Mouse (Mus musculus) adrenal gland, adult (tissue): ENCODE measurements at regions not wholly inside any gene's neighbourhood (a gene's known extent, or its start where the extent isn't known, plus 50 kb on each side); places are given as distances from the start of the nearest gene placed in this dataset.

Experiments used
- DNase-seq, 2 experiments: peaks; one replicate each; pipeline ENCODE4 v3.0.0; 2022 to 2023; ENCODE audit warnings: low spot score in 1 of 2; ENCODE audit not compliant: inconsistent age in 2 of 2

DNA sequence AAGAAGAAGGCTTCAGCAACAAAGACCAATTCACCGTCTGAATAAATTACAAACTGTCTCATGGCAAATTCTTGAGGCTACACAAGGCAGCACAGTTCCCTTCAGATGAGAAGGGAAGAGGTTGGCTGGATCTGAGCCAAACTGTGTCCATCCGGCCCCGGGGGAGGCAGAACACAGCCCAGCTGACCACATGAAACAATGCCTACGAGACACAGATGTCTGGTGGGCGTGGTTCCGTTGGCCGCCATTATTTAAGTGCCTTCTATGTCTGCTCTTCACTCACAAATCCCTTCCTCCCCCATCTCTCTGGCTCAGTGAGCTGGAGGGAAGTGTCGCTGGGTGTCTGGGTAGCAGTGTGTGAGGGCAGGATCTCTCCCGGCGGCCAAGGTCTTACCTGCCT lies 127.8 kb upstream of the Irf2bp2 start:
- DNase-seq, result peak in 1 of 2 experiments; percentile 61

- DNase-seq, result peak in 1 of 2 experiments; percentile 76
Observed at GRCm38 (mm10) chr8:126720473-126721145, 126.8 kb upstream of the Irf2bp2 start.

GRCm38 (mm10) chr8:126719748-126720147 lies 126.0 kb upstream of the Irf2bp2 start:
- DNase-seq, result no peak

- no peak for DNase-seq
Observed at GRCm38 (mm10) chr8:126717652-126718155, 123.9 kb upstream of the Irf2bp2 start.

GRCm38 (mm10) chr8:126715666-126716065 lies 121.9 kb upstream of the Irf2bp2 start:
- no peak for DNase-seq

GRCm38 (mm10) chr8:126713602-126714145 lies 119.9 kb upstream of the Irf2bp2 start:
- no peak for DNase-seq

- DNase-seq, result no peak
Observed at GRCm38 (mm10) chr8:126713181-126713580, 119.4 kb upstream of the Irf2bp2 start.

GRCm38 (mm10) chr8:126712749-126713148 lies 119.0 kb upstream of the Irf2bp2 start:
- peak; percentile 73 for DNase-seq

DNA sequence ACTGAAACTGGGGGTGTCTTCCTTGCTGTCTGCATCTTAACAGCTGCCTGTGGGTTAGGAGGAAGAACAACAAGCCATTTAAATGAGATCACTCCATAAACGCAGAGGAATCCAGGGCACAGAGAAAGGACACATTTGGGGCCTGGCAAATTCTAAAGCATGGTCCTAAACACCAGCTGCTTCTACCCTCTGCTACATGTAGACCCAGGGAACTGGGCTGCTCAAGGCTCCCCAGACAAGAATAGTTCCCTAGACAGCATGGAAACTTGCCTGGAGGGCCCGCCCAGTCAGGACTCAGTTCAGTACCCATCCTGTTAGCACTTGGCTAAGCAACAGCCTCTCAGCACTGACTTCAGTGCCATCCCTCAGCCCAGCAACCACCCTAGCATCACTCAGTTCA lies 115.2 kb upstream of the Irf2bp2 start:
- no peak for DNase-seq

DNA sequence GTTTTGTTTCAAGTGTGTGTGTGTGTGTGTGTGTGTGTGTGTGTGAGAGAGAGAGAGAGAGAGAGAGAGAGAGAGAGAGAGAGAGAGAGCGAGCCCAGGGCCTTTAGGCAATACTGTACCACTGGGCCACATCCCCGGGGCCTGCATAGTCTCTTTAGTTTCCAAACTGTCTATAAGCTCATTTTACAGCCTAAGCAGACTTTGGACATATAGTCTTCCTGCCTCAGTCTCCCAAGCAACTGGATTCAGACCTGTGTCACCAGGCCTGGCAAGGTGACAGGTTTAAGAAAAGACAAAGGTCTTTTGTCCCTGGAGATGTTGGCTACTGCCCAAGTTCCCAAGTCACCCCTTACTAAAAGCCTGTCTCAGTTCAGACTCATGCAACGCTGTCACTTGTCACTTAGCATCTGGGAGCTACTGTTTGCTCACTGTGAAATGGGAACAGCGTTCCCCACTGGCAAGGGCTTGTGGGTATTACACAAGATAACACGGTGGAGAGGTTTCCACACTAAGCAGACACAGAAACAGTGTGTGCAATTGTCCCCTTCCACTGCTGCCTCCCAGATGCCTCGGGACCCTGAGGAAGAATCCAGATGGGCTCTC lies 113.6 kb upstream of the Irf2bp2 start:
- no peak for DNase-seq

GRCm38 (mm10) chr8:126706247-126706646 lies 112.5 kb upstream of the Irf2bp2 start:
- DNase-seq, result peak; percentile 63 to 68

DNA sequence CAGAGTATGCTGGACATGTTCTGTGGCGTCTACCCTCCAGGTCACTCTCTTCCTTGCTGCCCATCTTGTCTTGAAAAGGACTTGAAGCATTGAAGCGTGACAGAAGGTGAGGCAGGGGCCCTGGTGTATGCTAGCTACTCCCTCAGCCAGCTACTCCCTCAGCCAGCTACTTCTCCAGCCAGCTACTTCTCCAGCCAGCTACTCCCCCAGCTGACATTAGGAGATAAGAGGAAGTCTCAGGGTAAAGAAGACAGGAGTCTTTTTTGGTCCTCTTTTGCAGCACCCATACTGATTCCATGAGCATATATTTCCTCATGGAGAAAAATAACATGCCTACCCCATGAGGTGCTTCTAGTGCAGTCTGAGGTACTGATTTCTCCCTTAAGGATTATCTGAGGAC lies 111.6 kb upstream of the Irf2bp2 start:
- no peak for DNase-seq

DNA sequence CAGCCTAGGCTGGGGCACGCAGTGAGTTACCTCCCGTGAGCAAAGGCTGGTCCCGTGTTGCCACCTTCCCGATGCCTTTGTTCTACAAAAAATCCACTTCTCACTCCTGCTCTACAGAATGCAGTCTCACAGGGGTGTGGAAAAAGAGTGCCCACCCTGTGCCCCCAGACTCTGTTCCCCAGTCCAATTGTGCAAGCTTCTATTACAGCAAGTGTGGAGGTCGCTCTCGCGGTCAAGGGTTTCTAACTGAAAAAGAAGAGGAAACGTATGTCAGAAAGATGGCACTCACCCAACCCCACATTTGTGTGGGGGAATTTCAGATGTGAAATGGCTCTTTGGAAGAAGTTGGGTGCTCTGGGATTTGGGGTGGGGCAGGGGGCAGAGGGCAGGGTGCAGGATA lies 110.9 kb upstream of the Irf2bp2 start:
- no peak for DNase-seq

GRCm38 (mm10) chr8:126703546-126703945 lies 109.8 kb upstream of the Irf2bp2 start:
- DNase-seq, result peak; percentile 61 to 79

- DNase-seq, result no peak
Observed at GRCm38 (mm10) chr8:126702294-126702693, 108.5 kb upstream of the Irf2bp2 start.

DNA sequence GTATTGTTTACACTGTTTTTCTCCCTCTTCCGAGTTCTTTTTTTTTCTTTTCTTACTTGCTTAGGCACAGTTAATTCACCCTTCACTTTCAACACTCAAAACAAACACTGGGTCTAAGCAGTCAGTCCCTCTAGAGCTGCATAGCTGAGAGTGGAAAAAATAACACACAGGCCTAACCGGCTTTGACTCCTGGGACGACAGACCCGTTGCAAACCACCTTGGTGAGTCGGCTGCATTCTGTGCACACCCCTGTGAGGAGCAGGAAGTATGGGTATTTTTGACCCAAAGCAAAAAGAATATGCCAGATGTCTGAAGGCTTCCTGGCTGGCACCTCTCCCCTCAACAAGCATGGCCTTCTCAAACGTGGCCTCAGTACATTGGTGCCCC lies 105.6 kb upstream of the Irf2bp2 start:
- DNase-seq, result no peak

GRCm38 (mm10) chr8:126698601-126699388 lies 105.0 kb upstream of the Irf2bp2 start:
- DNase-seq, result no peak

- DNase-seq, result peak in 1 of 2 experiments; percentile 37
Observed at GRCm38 (mm10) chr8:126696346-126697010, 102.7 kb upstream of the Irf2bp2 start.

DNA sequence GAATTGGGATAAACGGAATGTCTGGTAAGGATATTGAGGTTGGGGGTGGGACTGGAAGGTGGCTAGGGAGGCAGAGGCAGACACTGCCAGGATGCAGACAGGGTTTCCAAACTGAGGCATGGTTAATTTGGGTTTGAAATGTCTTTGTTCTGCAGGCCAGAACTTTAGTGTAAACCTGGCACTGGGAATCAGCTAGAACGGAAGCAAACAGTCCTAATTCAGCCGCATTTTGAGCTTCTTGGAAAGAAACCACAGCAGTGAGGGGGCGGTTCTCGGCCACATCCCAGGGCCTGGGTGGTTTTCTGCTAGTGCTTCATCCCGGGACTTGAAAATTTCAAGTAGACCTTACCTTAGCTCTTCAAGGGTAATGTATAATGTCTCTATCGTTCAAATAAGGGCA lies 100.6 kb upstream of the Irf2bp2 start:
- DNase-seq, result no peak

GRCm38 (mm10) chr8:126693642-126694041 lies 99.9 kb upstream of the Irf2bp2 start:
- no peak for DNase-seq

DNA sequence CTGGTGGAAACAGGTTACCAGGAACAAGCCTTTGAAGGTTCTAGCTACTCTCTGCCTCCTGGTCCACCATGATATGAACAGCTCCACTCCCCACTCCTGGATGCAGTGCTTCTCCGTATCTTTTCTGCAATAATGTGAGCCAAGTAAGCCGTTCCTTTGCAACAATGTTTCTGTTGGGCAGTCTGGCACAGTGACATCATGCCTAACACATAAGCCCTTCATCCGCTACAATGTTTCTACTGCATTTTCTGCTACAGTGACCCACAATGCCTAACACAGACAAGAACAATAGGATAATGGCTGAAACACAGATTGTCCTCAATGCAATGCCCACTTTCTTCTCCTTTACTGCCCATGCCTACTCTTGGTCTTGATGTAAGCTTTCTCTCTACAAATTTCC lies 98.9 kb upstream of the Irf2bp2 start:
- no peak for DNase-seq
